Mouse (Mus musculus): ENCODE results near the gene Slamf9.

The Slamf9 gene

DNA sequence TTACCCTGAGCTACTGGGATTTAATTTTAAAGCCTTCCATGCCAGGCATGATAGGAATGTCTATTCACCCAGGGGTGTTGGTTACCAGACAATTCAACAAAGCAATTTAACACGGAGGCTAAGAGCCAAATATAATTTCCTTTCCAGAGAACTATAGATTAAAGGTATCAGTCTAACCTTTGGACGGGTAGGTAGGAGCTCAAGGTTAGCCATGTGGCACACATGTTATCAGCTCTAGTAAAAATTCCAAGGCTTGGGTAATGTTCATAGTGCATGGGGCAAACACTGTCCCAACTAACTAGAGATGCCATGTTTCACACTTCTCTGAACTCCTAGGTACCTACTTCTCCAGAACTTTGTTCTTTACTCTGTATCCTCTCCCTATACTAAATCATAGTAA, 13.6 kb upstream of the Slamf9 start:
- DNase-seq (ENCODE audit: low spot score in 2 of 2) = no peak

- no peak for DNase-seq (ENCODE audit: low spot score in 2 of 2)
Measured at GRCm38 (mm10) chr1:172462534-172462933, 12.6 kb upstream of the Slamf9 start.

- no peak for DNase-seq (ENCODE audit: low spot score in 2 of 2)
Measured at GRCm38 (mm10) chr1:172463387-172464333, 11.5 kb upstream of the Slamf9 start.

DNA sequence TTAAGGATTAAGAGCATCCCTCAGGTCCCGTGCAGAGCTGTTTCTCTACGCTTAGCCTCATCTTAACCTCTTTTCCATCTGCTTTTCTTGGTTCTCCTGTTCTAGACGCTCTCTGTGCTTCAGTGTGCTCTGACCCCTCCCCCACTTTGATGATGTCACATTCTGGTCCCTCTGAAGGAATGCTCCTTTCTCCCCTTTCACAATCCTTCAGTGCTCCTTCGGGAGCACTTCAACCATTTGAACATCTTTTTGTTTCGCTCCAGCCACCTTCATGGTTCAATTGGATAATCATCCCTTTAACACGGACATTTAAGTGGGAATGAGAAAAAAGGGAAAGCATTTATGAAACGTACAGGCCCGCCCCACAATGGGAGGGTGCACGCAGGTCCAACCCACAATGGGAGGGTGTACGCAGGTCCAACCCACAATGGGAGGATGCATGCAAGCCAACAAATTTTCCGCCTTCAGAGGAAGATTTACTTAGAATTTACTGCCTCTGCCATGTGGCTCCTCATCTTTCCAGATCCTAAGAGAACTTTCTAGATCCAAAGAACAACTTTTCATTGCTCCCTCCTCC, 6.8 kb upstream of the Slamf9 start:
- DNase-seq (ENCODE audit: low spot score in 2 of 2) = no peak

DNA sequence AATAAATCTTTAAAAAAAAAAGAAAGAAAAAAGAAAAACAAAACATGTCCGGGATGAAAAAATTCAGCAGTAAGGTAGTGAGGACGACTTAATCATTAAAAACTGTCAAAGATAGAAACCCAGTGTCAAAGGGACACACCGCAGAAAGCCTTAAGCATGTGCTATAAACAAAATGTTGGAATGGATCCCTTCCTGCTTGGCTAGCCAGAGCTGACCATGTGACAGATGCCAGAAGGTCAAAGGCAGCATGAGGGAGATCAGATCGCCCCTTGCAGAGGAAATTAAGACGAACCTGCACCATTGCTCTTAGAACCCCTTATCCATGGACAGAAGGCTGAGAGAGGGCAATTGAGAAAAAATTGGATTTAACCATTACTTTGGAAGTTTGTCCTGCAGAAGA, 5.8 kb upstream of the Slamf9 start:
- no peak for DNase-seq (ENCODE audit: low spot score in 2 of 2)

- no peak for DNase-seq (ENCODE audit: low spot score in 2 of 2)
Measured at GRCm38 (mm10) chr1:172469810-172470448, 5.2 kb upstream of the Slamf9 start.

- DNase-seq (ENCODE audit: low spot score in 2 of 2) = no peak
Measured at GRCm38 (mm10) chr1:172472909-172473308, 2.2 kb upstream of the Slamf9 start.

DNA sequence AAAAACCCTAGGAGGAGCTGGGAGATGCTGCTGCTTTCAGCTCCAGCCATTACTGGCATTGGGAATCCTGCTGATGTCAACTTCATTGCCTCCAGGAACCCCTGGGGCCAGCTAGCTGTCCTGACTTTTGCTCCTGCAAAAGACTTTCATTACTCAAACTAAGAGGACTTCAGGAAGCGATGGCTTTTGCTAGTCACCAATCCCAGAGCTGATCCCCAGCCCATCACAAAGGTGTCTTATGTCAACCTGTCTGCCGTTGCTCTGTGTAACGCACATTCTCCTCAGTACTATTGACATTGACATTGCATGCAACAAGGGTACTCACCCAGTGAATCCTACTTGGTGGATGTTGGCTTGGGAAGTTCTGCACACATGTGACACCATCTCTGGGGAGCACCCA, 962 bp upstream of the Slamf9 start:
- DNase-seq (ENCODE audit: low spot score in 2 of 2) = no peak

- no peak for DNase-seq (ENCODE audit: low spot score in 2 of 2)
Measured at GRCm38 (mm10) chr1:172478020-172478419, 2.9 kb downstream of the Slamf9 start.

DNA sequence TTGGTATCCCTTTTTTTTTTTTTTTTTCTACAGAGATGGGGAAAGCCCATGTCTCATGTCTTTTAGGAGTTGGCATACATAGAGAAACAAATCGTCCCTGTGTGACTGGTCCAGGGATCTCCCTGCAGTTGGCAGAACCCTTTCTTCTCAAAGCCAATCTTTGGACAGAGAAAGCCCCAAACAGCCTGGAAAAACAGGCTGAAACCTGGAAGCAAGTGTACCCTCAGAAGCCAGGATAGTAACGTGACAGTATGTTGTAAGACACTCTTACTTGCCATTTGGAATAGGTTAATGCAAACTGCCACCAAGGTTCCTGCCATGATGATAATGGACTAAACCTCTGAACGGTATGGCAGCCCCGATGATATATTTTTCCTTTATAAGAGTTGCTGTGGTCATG, 5.2 kb downstream of the Slamf9 start:
- DNase-seq (ENCODE audit: low spot score in 2 of 2) = no peak

GRCm38 (mm10) chr1:172481111-172481510, 6.0 kb downstream of the Slamf9 start:
- DNase-seq (ENCODE audit: low spot score in 2 of 2) = no peak

DNA sequence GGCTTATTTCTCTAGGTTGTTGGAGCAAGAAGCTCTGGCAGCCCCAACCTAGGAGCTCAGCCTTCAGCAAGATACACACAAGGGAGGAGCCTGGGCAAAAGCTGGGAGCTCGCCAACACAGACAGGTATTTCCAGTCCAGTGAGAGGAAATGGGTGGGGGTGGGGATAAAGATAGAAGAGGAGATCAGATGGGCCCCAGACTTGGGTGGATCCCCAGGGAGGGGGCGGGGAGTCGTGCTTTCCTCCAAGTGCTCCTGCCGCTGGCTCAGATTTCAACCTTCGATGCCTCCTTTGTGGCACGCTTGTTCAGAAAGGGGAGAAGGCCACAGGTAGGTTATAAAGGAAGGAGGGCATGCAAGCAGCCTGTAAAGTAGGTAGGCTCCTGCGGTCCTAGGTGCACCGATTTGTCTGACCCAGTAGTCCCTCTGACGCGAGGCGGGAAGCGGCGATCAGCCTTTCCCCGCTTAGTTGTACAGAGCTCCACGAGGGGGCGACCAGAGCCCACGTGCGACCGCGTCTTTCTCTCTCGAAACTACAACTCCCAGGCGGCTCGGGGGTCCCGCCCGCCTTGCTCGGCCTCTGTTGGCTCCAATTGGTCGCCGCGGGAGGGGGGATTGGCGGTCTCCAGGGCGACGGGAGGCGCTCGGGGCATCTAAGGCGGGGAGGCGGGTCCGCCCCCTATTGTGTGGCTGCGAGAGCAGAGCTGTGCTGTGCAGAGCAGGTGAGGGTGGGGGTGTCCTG, 6.6 kb downstream of the Slamf9 start, which contains the start of gene Igsf9:
Gene Igsf9 (plus strand): TSS at position 249 of the 741 bp plus-strand sequence.
- DNase-seq (ENCODE audit: low spot score in 2 of 2) = peak; percentile 89 to 93

GRCm38 (mm10) chr1:172482518-172483360, 7.6 kb downstream of the Slamf9 start:
- DNase-seq (ENCODE audit: low spot score in 2 of 2) = no peak

DNA sequence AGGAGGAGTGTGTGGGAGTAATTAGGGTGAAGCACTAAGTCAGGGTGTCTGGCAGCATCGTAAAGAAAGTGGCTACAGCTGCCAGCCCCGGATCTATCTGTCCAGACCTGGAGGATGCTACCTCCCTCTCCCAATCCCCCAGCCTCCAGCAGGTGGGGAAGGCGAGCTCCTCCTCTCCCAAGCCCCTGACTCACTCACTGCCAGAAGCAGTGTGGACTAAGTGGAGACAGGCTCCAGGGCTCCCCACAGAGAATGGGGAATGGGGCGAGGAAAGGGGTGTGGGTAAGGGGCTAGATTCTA, 8.2 kb downstream of the Slamf9 start:
- DNase-seq (ENCODE audit: low spot score in 2 of 2) = no peak

DNA sequence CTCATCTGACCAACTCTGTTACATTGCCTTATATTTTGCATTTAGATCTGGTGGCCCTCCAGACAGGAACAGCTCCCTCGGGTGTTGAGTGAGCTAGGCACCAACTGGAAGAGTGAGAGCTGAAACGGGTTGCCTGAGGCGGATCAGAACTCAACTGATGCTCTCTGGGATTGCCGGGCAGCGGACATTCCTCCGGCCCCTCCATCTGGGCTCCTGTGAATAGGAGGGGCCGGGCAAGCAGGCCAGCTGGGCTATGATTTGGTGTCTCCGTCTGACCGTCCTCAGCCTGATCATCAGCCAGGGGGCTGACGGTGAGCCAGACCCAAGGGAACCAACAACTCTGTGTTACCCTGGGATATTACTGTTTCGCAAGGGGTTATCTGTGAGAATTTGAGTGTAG, 9.1 kb downstream of the Slamf9 start:
- DNase-seq (ENCODE audit: low spot score in 2 of 2) = no peak

DNA sequence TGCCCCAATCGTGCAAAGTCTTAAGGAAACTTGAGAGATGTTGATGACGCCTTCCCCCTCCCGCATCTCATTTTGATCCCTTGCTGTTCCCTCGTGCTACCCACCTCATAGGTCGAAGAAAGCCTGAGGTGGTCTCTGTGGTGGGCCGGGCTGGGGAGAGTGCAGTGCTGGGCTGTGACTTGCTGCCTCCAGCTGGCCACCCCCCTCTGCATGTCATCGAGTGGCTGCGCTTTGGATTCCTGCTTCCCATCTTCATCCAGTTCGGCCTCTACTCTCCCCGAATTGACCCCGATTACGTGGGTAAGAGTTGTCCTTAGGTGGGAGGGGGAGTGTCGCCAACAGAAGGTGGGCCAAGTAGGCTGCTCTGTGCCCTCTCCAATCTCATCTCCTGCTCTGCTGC, 9.5 kb downstream of the Slamf9 start:
- DNase-seq (ENCODE audit: low spot score in 2 of 2) = no peak

DNA sequence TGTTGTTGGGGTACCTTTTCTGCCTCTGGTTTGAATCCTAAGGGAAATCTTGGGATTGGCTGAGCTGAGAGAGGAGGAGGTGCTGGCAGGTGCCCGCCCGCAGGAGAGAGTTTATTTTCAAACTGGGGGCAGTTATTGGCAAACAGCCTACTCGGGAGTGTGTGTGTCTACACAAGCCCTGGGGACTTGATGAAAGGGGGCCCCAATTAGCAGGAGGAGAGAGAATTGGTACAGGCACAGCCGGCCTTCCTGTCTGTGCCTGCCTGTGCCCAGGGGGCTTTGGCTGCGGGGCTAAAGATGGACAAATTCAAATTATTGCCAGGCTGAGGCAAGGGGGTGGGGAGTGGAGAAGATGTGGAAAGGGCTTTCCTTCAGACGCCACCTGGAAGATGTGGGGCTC, 10.7 kb downstream of the Slamf9 start:
- no peak for DNase-seq (ENCODE audit: low spot score in 2 of 2)

DNA sequence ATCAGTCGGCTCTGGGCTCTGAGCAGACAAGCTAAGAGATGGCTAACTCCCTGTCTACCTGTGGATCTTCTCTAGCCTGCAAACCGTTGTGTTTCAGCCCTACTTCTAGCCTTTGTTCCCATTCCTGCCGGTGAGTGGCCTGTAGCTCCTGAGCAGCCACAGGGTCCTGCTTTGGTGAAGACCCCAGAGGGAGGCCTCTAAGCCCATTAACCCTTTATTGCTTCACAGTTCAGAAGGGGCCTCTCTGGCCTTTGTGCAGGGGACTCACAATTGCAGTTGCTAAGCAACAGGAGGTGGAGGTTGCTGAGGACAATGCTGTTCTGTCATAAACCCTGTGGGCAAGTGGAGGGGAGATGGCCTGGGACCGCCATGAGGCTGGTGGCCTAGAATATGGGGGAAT, 11.1 kb downstream of the Slamf9 start:
- no peak for DNase-seq (ENCODE audit: low spot score in 2 of 2)

DNA sequence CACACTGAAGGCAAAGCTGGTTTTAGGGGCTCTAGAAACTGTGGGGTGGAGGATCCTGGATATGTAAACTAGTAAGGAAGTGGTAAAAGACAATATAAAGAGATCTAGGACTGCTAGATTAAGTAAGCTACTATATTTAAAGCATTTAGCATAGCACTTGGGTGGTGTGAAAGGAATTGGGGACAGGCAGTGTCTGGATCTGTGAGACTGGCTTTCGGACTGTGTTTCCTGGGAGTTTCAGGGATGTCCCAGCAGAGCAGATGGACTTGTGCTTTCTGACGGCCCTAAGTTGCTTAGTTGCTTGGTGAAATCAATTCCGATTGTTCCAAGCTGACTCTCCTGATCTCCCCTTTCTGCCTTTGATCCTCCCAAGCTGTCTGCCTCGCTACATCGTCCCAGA, 11.5 kb downstream of the Slamf9 start:
- no peak for DNase-seq (ENCODE audit: low spot score in 2 of 2)

- no peak for DNase-seq (ENCODE audit: low spot score in 2 of 2)
Measured at GRCm38 (mm10) chr1:172487859-172488258, 12.7 kb downstream of the Slamf9 start.

GRCm38 (mm10) chr1:172488831-172489230, 13.7 kb downstream of the Slamf9 start:
- no peak for DNase-seq (ENCODE audit: low spot score in 2 of 2)
